Mouse (Mus musculus): ENCODE measurements at regions not wholly inside any gene's neighbourhood (a gene's known extent, or its start where the extent isn't known, plus 50 kb on each side); places are given as distances from the start of the nearest gene placed in this dataset.

GRCm38 (mm10) chr5:91721231-91722096 lies 204.0 kb downstream of the Parm1 start:
- ATAC-seq (replicated peaks; ENCODE audit: low FRiP score, poor library complexity, severe bottlenecking), result no peak; the same call in 1 of the 2 replicates

- no peak for ATAC-seq (replicated peaks; ENCODE audit: low FRiP score, poor library complexity, severe bottlenecking)
Observed at GRCm38 (mm10) chr5:91713020-91713419, 195.6 kb downstream of the Parm1 start.

GRCm38 (mm10) chr5:91709494-91710286 lies 192.3 kb downstream of the Parm1 start:
- ATAC-seq (replicated peaks; ENCODE audit: low FRiP score, poor library complexity, severe bottlenecking), result no peak

GRCm38 (mm10) chr5:91708149-91708548 lies 190.7 kb downstream of the Parm1 start:
- no peak for ATAC-seq (replicated peaks; ENCODE audit: low FRiP score, poor library complexity, severe bottlenecking)

GRCm38 (mm10) chr5:91697075-91697474 lies 179.7 kb downstream of the Parm1 start:
- no peak for ATAC-seq (replicated peaks; ENCODE audit: low FRiP score, poor library complexity, severe bottlenecking)

- ATAC-seq (replicated peaks; ENCODE audit: low FRiP score, poor library complexity, severe bottlenecking), result no peak
Observed at GRCm38 (mm10) chr5:91696532-91696931, 179.1 kb downstream of the Parm1 start.

- ATAC-seq (replicated peaks; ENCODE audit: low FRiP score, poor library complexity, severe bottlenecking), result no peak
Observed at GRCm38 (mm10) chr5:91695632-91696031, 178.2 kb downstream of the Parm1 start.

GRCm38 (mm10) chr5:91693277-91693676 lies 175.9 kb downstream of the Parm1 start:
- ATAC-seq (replicated peaks; ENCODE audit: low FRiP score, poor library complexity, severe bottlenecking), result no peak

GRCm38 (mm10) chr5:91692292-91692691 lies 174.9 kb downstream of the Parm1 start:
- ATAC-seq (replicated peaks; ENCODE audit: low FRiP score, poor library complexity, severe bottlenecking), result no peak

- no peak for ATAC-seq (replicated peaks; ENCODE audit: low FRiP score, poor library complexity, severe bottlenecking)
Observed at GRCm38 (mm10) chr5:91678727-91679126, 161.3 kb downstream of the Parm1 start.

All from erythroblast, adult 5-6 weeks (primary cell).